Mouse (Mus musculus): ENCODE data around the gene Serpinb1c. TPM values are rescaled to one million over a fixed set of nuclear protein-coding genes. Genes with fewer than 3 reads are reported as not detected.
A peak's percentile ranks its signal among the peaks of the same experiment; 100 is the strongest.

Serpinb1c gene
- total and polyA plus RNA-seq, 3 experiments, result 2.0 to 3.5 TPM; not detected in 1

DNA sequence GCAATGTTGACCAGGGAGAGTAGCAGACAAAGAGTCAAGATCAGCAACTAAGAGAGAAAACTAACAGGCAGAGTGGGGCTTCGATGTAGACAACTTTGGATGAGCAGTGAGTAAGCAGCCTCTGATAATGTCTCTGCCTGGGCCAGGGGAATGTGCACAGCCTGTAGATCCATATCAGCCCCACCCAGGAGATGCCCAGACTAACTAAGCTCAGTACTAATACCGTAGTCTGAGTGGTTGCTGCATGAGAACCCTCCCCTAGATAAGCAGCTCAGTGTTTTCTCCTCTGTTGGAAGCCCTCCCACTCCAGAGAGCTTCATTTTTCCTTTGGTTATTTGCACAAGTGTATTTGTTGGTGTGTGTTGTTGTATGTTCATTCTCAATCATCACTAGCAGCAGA lies 28.6 kb upstream of the Serpinb1c start:
- Histone ChIP-seq H3K36me3 (ENCODE audit: control insufficient read depth, insufficient read depth, low read length) (peaks cover 4% of the 10 kb centered on the region), H3K4me3 (no peak overlapping the region), H3K4me1 (ENCODE audit: control insufficient read depth, insufficient read depth, low read length) (peaks cover 9% of the 10 kb centered on the region), H3K27ac (peak overlapping the region; percentile 40), H3K9ac (ENCODE audit: low read depth, low read length) (no peak overlapping the region), H3K79me2 (replicated peaks; ENCODE audit: control insufficient read depth, insufficient read depth, low read length) (no peaks in the 10 kb centered on the region), H3K27me3 (ENCODE audit: control insufficient read depth, insufficient read depth, low read length) (no peaks in the 10 kb centered on the region)
- WGBS, result 39% methylated on average over 2 of the region's 2 CpGs
- no peak for TF ChIP-seq EP300 (IDR thresholded peaks at IDR 0.05; ENCODE audit: insufficient read depth, low read depth, low read length)
- TF ChIP-seq POLR2A (IDR thresholded peaks at IDR 0.05; ENCODE audit: insufficient read depth, low read depth, low read length), result no peak
- no peak for TF ChIP-seq CTCF (IDR thresholded peaks at IDR 0.05)
- DNase-seq, result no peak
- intact Hi-C loops (cut with DNase I), result loop anchor here (10.0 kb wide), 1 partner anchor 162 kb away; no protein-coding TSS in a partner anchor

DNA sequence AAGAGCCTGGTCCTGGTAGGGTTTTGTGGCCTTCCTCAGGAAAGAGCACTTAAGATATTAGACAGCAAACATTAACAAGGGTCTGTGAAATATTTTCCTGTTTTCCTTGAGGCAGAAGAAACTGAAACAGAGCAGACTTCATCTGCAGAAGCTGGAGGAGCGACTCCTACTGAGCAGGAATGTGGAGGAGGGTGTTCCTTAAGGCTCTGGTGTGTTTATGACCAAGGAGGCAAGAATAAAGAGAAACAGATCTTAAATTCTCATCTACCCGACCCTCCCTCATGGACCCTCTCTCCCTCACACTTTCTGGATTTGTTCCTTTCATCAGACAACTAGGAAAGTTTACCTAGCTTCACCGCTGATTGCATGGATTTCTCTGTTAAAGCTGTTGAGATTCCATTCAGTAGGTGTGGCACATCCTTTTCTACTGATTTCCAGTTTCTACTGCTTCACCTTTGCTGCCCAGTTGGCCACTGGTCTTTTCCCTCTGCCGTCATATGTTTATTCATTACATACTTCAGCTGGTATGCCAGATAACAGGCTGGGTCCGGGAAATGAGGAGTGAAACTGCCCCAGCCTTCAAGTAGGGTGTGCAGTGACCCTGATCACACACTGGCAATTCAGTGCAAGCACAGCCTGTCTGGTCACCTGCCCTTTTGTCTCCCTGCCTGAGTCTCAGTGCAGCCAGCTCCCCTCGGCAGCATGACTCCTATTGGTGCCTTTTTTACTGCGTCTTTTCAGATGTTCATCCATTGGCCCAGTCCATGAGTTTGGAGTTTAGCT lies 26.8 kb upstream of the Serpinb1c start:
- peaks cover 4% of the 10 kb centered on the region for H3K36me3 ChIP-seq (ENCODE audit: control insufficient read depth, insufficient read depth, low read length)
- 0 out of 2 replicates have a peak overlapping the region, but pooled peaks have one; percentile 16 for H3K9ac ChIP-seq (ENCODE audit: low read depth, low read length)
- DNase-seq, result peak in 1 of 2 experiments; percentile 73
- H3K4me1 ChIP-seq (ENCODE audit: control insufficient read depth, insufficient read depth, low read length), result peaks cover 9% of the 10 kb centered on the region
- 20% methylated on average over 7 of the region's 7 CpGs for WGBS
- no peaks in the 10 kb centered on the region for H3K79me2 ChIP-seq (replicated peaks; ENCODE audit: control insufficient read depth, insufficient read depth, low read length)
- intact Hi-C loops (cut with DNase I), result loop anchor here (5.0 to 10.0 kb wide), 2 partner anchors 33 to 160 kb away; no protein-coding TSS in a partner anchor
- TF ChIP-seq POLR2A (IDR thresholded peaks at IDR 0.05; ENCODE audit: insufficient read depth, low read depth, low read length), result peak; percentile 47; the same call in 1 of the 2 replicates
- TF ChIP-seq CTCF (IDR thresholded peaks at IDR 0.05), result no peak
- TF ChIP-seq EP300 (IDR thresholded peaks at IDR 0.05; ENCODE audit: insufficient read depth, low read depth, low read length), result peak; percentile 87
- no peaks in the 10 kb centered on the region for H3K27me3 ChIP-seq (ENCODE audit: control insufficient read depth, insufficient read depth, low read length)
- no peak overlapping the region for H3K4me3 ChIP-seq
- peak overlapping the region; percentile 90 for H3K27ac ChIP-seq

DNA sequence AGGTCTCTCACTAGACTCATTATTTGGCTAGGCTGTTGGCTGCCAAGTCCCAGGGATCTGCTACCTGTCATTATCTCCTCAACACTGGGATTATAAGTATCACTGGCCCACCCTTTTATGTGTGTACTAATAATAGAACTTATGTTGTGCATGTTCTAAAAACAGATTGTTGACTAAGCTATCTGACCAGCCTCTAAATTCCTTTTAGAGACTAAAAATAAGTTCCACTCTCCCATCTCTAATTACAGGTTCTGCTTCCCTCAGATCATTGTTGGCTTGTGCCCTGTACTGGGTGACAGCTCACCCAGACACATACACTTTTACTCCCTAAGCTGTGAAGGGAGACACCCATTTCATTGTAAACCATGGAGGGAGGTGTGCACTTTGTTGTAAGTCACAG lies 24.6 kb upstream of the Serpinb1c start:
- peak overlapping the region; percentile 57; the same call in 1 of the 2 replicates for H3K9ac ChIP-seq (ENCODE audit: low read depth, low read length)
- peak in 1 of 2 experiments; percentile 42 for DNase-seq
- no peaks in the 10 kb centered on the region for H3K79me2 ChIP-seq (replicated peaks; ENCODE audit: control insufficient read depth, insufficient read depth, low read length)
- peaks cover 8% of the 10 kb centered on the region for H3K4me1 ChIP-seq (ENCODE audit: control insufficient read depth, insufficient read depth, low read length)
- TF ChIP-seq POLR2A (IDR thresholded peaks at IDR 0.05; ENCODE audit: insufficient read depth, low read depth, low read length) (peak; percentile 64; the same call in 1 of the 2 replicates), CTCF (IDR thresholded peaks at IDR 0.05) (no peak), EP300 (IDR thresholded peaks at IDR 0.05; ENCODE audit: insufficient read depth, low read depth, low read length) (no peak)
- H3K27ac ChIP-seq, result peak overlapping the region; percentile 90
- intact Hi-C loops (cut with DNase I), result loop anchor here (5.0 to 10.0 kb wide), 2 partner anchors 35 to 158 kb away; no protein-coding TSS in a partner anchor
- no peaks in the 10 kb centered on the region for H3K27me3 ChIP-seq (ENCODE audit: control insufficient read depth, insufficient read depth, low read length)
- no peak overlapping the region; the same call in 1 of the 2 replicates for H3K4me3 ChIP-seq
- peaks cover 4% of the 10 kb centered on the region for H3K36me3 ChIP-seq (ENCODE audit: control insufficient read depth, insufficient read depth, low read length)

DNA sequence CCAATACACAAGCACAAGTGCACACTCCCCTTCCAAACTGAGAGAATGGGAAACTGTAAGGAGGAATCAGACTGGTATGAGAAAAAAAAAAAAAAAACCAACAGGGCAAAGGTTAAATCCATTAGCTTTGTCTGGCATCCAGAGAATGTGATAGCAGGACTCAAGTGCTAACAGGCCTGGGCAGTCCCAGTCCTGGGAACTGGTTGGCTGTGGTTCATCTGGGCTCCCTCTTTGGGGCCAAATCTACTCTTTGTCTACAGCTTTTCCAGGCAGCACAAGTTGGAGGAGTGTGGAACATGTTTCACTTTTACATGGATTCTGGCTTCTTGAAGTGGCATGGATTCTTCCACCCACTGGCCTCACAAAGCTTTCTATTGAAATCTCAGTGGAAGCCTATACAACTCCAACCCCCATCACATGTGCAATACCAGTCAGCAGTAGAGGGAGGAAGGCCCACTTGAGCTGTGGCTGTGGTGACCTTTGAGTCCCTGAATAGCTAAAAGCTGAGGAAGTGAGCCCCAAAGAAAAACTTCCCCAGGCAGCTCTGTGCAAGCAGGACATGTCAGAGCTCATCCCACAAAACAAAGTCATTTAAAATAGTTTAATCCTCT lies 14.9 kb upstream of the Serpinb1c start:
- H3K4me1 ChIP-seq (ENCODE audit: control insufficient read depth, insufficient read depth, low read length), result 0 out of 2 replicates have a peak, but pooled peaks cover 1% of the 10 kb centered on the region
- no peaks in the 10 kb centered on the region for H3K27me3 ChIP-seq (ENCODE audit: control insufficient read depth, insufficient read depth, low read length)
- H3K79me2 ChIP-seq (replicated peaks; ENCODE audit: control insufficient read depth, insufficient read depth, low read length), result no peaks in the 10 kb centered on the region
- H3K27ac ChIP-seq, result peak overlapping the region; percentile 70
- no peak overlapping the region for H3K9ac ChIP-seq (ENCODE audit: low read depth, low read length)
- TF ChIP-seq POLR2A (IDR thresholded peaks at IDR 0.05; ENCODE audit: insufficient read depth, low read depth, low read length) (no peak), CTCF (IDR thresholded peaks at IDR 0.05) (no peak), EP300 (IDR thresholded peaks at IDR 0.05; ENCODE audit: insufficient read depth, low read depth, low read length) (no peak)
- intact Hi-C loops (cut with DNase I), result no loop called here
- no peak for DNase-seq
- peaks cover 2% of the 10 kb centered on the region for H3K36me3 ChIP-seq (ENCODE audit: control insufficient read depth, insufficient read depth, low read length)
- no peak overlapping the region for H3K4me3 ChIP-seq

DNA sequence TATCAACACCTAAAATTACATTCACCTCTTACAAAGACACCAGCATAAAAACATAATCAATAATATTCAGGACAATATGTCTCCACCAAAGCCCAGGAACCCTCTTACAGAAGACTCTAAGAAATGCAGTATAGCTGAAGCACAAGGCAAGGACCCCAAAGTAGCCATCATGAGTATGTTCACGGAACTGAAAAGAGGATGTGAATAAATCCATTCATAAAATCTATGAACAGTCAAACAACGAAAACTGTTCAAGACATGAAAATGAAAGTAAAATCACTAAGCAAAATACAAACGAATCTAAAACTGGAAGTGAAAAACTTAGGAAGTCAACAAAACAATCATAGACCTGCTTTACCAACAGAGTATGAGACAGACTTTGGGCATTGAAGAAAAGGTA lies 10.2 kb upstream of the Serpinb1c start:
- no peak overlapping the region for H3K9ac ChIP-seq (ENCODE audit: low read depth, low read length)
- no peak overlapping the region for H3K4me3 ChIP-seq
- no peak overlapping the region for H3K27ac ChIP-seq
- intact Hi-C loops (cut with DNase I), result no loop called here
- H3K79me2 ChIP-seq (replicated peaks; ENCODE audit: control insufficient read depth, insufficient read depth, low read length), result no peaks in the 10 kb centered on the region
- no peaks in the 10 kb centered on the region for H3K27me3 ChIP-seq (ENCODE audit: control insufficient read depth, insufficient read depth, low read length)
- DNase-seq, result no peak
- TF ChIP-seq EP300 (IDR thresholded peaks at IDR 0.05; ENCODE audit: insufficient read depth, low read depth, low read length), result no peak
- TF ChIP-seq CTCF (IDR thresholded peaks at IDR 0.05), result no peak
- no peak for TF ChIP-seq POLR2A (IDR thresholded peaks at IDR 0.05; ENCODE audit: insufficient read depth, low read depth, low read length)
- 73% methylated on average over 3 of the region's 3 CpGs for WGBS
- H3K36me3 ChIP-seq (ENCODE audit: control insufficient read depth, insufficient read depth, low read length), result peaks cover 2% of the 10 kb centered on the region
- 0 out of 2 replicates have a peak, but pooled peaks cover 1% of the 10 kb centered on the region for H3K4me1 ChIP-seq (ENCODE audit: control insufficient read depth, insufficient read depth, low read length)
